In the genomic region with DNA sequence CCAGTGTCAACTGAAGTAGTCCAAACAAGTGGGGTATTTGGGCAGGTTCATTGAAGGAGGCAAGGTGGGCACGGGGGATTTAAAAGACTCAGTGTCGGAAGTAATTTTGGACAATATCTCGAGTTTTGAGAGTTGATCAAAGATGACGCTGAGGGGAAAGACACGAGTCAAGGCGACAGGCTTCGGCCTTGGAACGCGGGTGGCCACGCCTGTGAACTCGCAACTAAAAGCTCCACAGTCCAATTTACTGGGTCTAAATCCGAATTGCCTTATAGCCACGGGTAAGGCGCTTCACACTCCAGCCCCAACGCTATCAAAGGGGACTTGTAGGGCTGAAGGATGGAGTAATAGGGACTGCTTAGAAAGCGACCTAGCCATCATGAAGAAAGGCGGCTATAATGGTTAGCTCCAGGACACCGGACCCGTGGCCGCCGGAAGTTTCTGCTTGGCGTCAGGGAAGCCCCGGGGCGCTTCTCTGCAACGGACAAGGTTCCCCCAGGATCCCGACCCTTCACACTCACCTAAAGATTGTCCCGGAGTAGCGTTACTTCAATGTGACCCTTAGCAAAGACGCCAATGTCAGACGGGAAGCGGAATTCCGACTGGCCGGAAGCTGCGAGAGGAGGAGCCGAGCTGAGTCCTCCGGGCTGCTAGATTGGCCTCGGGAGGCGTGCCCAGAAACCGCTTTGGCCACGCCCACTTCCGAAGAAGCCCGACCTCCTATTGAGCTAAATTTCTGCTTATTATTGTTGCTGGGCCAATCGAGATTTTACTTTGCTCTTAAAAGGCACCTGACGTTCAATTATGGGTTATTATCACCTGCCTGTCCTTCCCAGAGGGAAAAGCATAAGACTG, we compare ENCODE assay signal across 8 mouse cellular contexts. TPM values are rescaled to one million over a fixed set of nuclear protein-coding genes. Genes with fewer than 3 reads are reported as not detected.
DNase-seq lines count a peak whose midpoint lies in the region; ATAC-seq and TF ChIP-seq lines count a peak whose summit lies in the region.

Gene Cox6b1, minus strand, starts transcription at position 622 of the 855 bp plus-strand sequence.

- POLR2A ChIA-PET in Patski (lab: Charles Lee), result interaction anchor here (0.6 to 1.1 kb wide), 6 partner anchors 14 to 1469 kb away, joined by 3 to 4 read pairs (median 3); partner anchors contain the start of gene Pmis2

- H3K4me1 ChIP-seq in hindbrain, embryonic 12.5 days, result peaks cover 12% of the 10 kb centered on the region

- H3K9me3 ChIP-seq in hindbrain, embryonic 12.5 days (replicated peaks), result no peaks in the 10 kb centered on the region

- no peak within 1 kb of the TSS for H3K27ac ChIP-seq in hindbrain, embryonic 12.5 days

- in situ Hi-C loops in Patski (cut with MboI; ENCODE audit: low pct_unique_long_range_greater_than_20kb), result no loop called here

- H3K27me3 ChIP-seq in Patski, result no peaks in the 10 kb centered on the region
- peaks cover 8% of the 10 kb centered on the region; the same call in 1 of the 2 replicates for H3K27me3 ChIP-seq in hindbrain, embryonic 12.5 days

- H3K36me3 ChIP-seq in hindbrain, embryonic 12.5 days, result peaks cover 36% of the 10 kb centered on the region

- ATAC-seq in Patski, result peak; percentile 65
- peak; percentile 91 for ATAC-seq in hindbrain, embryonic 12.5 days (ENCODE audit: low FRiP score)

- WGBS in hindbrain, embryonic 12.5 days, result 1% methylated on average over 44 of the region's 44 CpGs

- peak within 1 kb of the TSS; percentile 74 for H3K9ac ChIP-seq in hindbrain, embryonic 12.5 days

- peak; percentile 57 for DNase-seq in Patski (ENCODE audit: low read depth, low spot score)
- peak; percentile 92 for DNase-seq in cerebellum, postnatal 10 days
- peak; percentile 76 to 84 for DNase-seq in frontal cortex, postnatal 10 days (ENCODE audit: low spot score in 2 of 2)
- peak; percentile 55 to 78 for DNase-seq in layer of hippocampus, postnatal 25 days (ENCODE audit: extremely low spot score in 1 of 2, low spot score in 1 of 2)
- DNase-seq in lung, postnatal 25 days (ENCODE audit: low spot score), result peak; percentile 92
- peak; percentile 96 for DNase-seq in retina, embryonic 14.5 days (ENCODE audit: low spot score)
- peak; percentile 92 for DNase-seq in thymus, postnatal 4 days

- peak within 1 kb of the TSS; percentile 63 for H3K4me3 ChIP-seq in hindbrain, embryonic 12.5 days

- CTCF ChIA-PET in Patski (lab: Charles Lee), result interaction anchor here (1.2 to 1.5 kb wide), 3 partner anchors 12 to 90 kb away, joined by 3 to 9 read pairs (median 4); no protein-coding TSS in a partner anchor

- no peak for TF ChIP-seq CTCF in Patski (IDR thresholded peaks at IDR 0.05)

- H3K4me2 ChIP-seq in hindbrain, embryonic 12.5 days (replicated peaks), result peak within 1 kb of the TSS; percentile 94

RNA-seq across cellular contexts. Expression of gene Cox6b1, which starts in this region (rescaled TPM):
- 1,119 TPM for polyA plus RNA-seq in Patski (2021)
- polyA plus RNA-seq in hindbrain, embryonic 12.5 days (2016; fragmentation: Nextera tagmentation; extraction: Ambion mirVana), result 737 and 880 TPM in 2 replicates
- 100 to 1,000 TPM; 631 to 741 TPM for total RNA-seq in layer of hippocampus, postnatal 25 days (2021)
